Mouse (Mus musculus): Measurements from ENCODE around the gene Nfia. TPM values are rescaled to one million over a fixed set of nuclear protein-coding genes. Genes with fewer than 3 reads are reported as not detected.

Gene Nfia
- polyA plus RNA-seq, 1 experiment = 10.3 TPM

GRCm38 (mm10) chr4:98102625-98103336 is 330.2 kb downstream of the Nfia start:
- 75% methylated on average over 24 of the region's 24 CpGs for WGBS

GRCm38 (mm10) chr4:98103337-98103666 is 330.8 kb downstream of the Nfia start:
- 74% methylated on average over 2 of the region's 2 CpGs for WGBS
- no peak for DNase-seq (ENCODE audit: low read depth, low spot score)

More at GRCm38 (mm10) chr4:98102625-98103336, 330.2 kb downstream of the Nfia start:
- no peak for DNase-seq (ENCODE audit: low read depth, low spot score)

GRCm38 (mm10) chr4:98104161-98104560 is 331.6 kb downstream of the Nfia start:
- no peak for DNase-seq (ENCODE audit: low read depth, low spot score)
- 86% methylated on average over 8 of the region's 8 CpGs for WGBS

GRCm38 (mm10) chr4:98104911-98105702 is 332.6 kb downstream of the Nfia start:
- DNase-seq (ENCODE audit: low read depth, low spot score) = no peak

GRCm38 (mm10) chr4:98105971-98106370 is 333.4 kb downstream of the Nfia start:
- 20% methylated on average over 6 of the region's 6 CpGs for WGBS
- DNase-seq (ENCODE audit: low read depth, low spot score) = no peak

More at GRCm38 (mm10) chr4:98104911-98105702, 332.6 kb downstream of the Nfia start:
- 52% methylated on average over 9 of the region's 9 CpGs for WGBS

GRCm38 (mm10) chr4:98106445-98107092 is 334.0 kb downstream of the Nfia start:
- 19% methylated on average over 14 of the region's 14 CpGs for WGBS
- DNase-seq (ENCODE audit: low read depth, low spot score) = no peak

- DNase-seq (ENCODE audit: low read depth, low spot score) = no peak
- 27% methylated on average over 4 of the region's 4 CpGs for WGBS
Measured at GRCm38 (mm10) chr4:98107093-98107453, 334.5 kb downstream of the Nfia start.

- 33% methylated on average over 9 of the region's 9 CpGs for WGBS
- no peak for DNase-seq (ENCODE audit: low read depth, low spot score)
Measured at GRCm38 (mm10) chr4:98107936-98108675, 335.6 kb downstream of the Nfia start.

GRCm38 (mm10) chr4:98108676-98109016 is 336.1 kb downstream of the Nfia start:
- WGBS = 42% methylated on average over 4 of the region's 4 CpGs

GRCm38 (mm10) chr4:98109064-98109463 is 336.5 kb downstream of the Nfia start:
- no peak for DNase-seq (ENCODE audit: low read depth, low spot score)
- WGBS = 25% methylated on average over 7 of the region's 7 CpGs

More at GRCm38 (mm10) chr4:98108676-98109016, 336.1 kb downstream of the Nfia start:
- no peak for DNase-seq (ENCODE audit: low read depth, low spot score)

- 86% methylated on average over 4 of the region's 4 CpGs for WGBS
Measured at GRCm38 (mm10) chr4:98109911-98110310, 337.4 kb downstream of the Nfia start.

GRCm38 (mm10) chr4:98113289-98114024 is 340.9 kb downstream of the Nfia start:
- no peak for DNase-seq (ENCODE audit: low read depth, low spot score)
- 90% methylated on average over 10 of the region's 10 CpGs for WGBS

More at GRCm38 (mm10) chr4:98109911-98110310, 337.4 kb downstream of the Nfia start:
- DNase-seq (ENCODE audit: low read depth, low spot score) = no peak

GRCm38 (mm10) chr4:98114966-98115365 is 342.4 kb downstream of the Nfia start:
- DNase-seq (ENCODE audit: low read depth, low spot score) = no peak
- 71% methylated on average over 2 of the region's 2 CpGs for WGBS

- WGBS = 95% methylated on average over 4 of the region's 4 CpGs
- DNase-seq (ENCODE audit: low read depth, low spot score) = no peak
Measured at GRCm38 (mm10) chr4:98115401-98115800, 342.9 kb downstream of the Nfia start.

GRCm38 (mm10) chr4:98116046-98116445 is 343.5 kb downstream of the Nfia start:
- WGBS = 95% methylated on average over 7 of the region's 7 CpGs
- DNase-seq (ENCODE audit: low read depth, low spot score) = no peak

GRCm38 (mm10) chr4:98118126-98118525 is 345.6 kb downstream of the Nfia start:
- 83% methylated on average over 3 of the region's 3 CpGs for WGBS
- DNase-seq (ENCODE audit: low read depth, low spot score) = no peak

- WGBS = 87% methylated on average over 10 of the region's 10 CpGs
Measured at GRCm38 (mm10) chr4:98118761-98119675, 346.5 kb downstream of the Nfia start.

GRCm38 (mm10) chr4:98119949-98120531 is 347.5 kb downstream of the Nfia start:
- DNase-seq (ENCODE audit: low read depth, low spot score) = no peak
- 75% methylated on average over 3 of the region's 3 CpGs for WGBS

More at GRCm38 (mm10) chr4:98118761-98119675, 346.5 kb downstream of the Nfia start:
- no peak for DNase-seq (ENCODE audit: low read depth, low spot score)
